Mouse (Mus musculus) brain, embryonic 14.5 days (tissue): ENCODE results near the gene Trpm3.

Source experiments
- CTCF ChIP-seq: fragments of 200-500 bp; IDR thresholded peaks from 2 replicates; pipeline ENCODE4 v1.5.1; 2012; ENCODE audit warnings: inconsistent platforms, mild to moderate bottlenecking, moderate library complexity, borderline replicate concordance; ENCODE audit not compliant: insufficient read depth, insufficient read length; ENCODE audit errors: extremely low read depth
- POLR2A ChIP-seq: fragments of 200-500 bp; IDR thresholded peaks from 2 replicates; pipeline ENCODE4 v1.6.1; 2012; ENCODE audit warnings: mild to moderate bottlenecking, inconsistent platforms, borderline replicate concordance; ENCODE audit not compliant: poor library complexity, insufficient read depth, insufficient read length, severe bottlenecking; ENCODE audit errors: extremely low read depth

GRCm38 (mm10) chr19:23043699-23044098 is 904.9 kb downstream of the Trpm3 start:
- TF ChIP-seq CTCF: no peak
- no peak for TF ChIP-seq POLR2A
